Mouse (Mus musculus) gastrocnemius, adult 8-10 months (tissue): ENCODE results near the gene Rab3b. TPM values are rescaled to one million over a fixed set of nuclear protein-coding genes. Genes with fewer than 3 reads are reported as not detected.
"Not testable (repeated sequence)": the region's sequence is repeated elsewhere in the genome, so short reads cannot be mapped to it uniquely, and the experiment has no call there.

ENCODE experiments used
- DNase-seq, 2 experiments: peaks; one replicate each; pipeline ENCODE4 v3.0.0; 2022; ENCODE audit warnings: low spot score in 2 of 2
- total RNA-seq, 4 experiments: library from RNA; stranded (reverse); gene quantifications; 2 replicates each; pipeline ENCODE4 v1.2.4; 2022

Gene Rab3b
- total RNA-seq, 4 experiments from 2014 or later = not detected

DNA sequence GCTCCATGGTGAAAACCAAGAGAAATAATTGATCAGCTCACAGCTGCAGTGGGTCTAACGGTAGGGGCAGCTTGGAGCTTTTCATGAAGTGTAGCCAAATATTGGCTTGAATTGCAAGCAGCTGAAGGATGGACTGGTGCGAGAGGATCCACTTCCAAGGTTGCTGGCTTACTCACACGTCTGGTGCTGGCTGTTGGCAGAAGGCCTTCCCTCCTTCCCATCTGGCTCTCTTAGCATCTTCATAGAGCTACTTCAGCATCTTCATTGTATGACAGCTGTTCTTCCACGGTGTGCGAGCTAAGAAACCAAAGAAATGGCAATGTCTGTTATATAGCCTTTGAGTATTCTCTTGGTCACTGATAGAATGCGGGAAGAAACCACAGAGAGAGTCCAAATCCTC is 12.0 kb downstream of the Rab3b start:
- DNase-seq = no peak

DNA sequence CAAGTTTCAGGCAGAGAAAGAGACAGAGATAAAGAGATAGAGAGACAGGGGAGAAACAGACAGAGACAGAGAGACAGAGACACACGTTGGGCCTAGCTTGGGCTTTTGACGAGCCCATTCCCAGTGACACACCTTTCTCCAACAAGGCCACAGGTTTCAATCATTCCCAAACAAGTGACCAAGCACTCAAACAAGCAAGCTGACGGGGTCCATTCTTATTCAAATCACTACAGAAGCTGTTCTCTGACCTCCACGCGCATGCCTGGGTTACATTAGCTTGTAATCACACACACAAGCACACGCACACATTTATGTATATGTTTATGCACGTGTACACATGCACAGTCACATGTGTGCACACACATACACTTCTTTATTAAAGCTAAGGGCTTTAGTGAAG is 21.6 kb downstream of the Rab3b start:
- DNase-seq = no peak

GRCm38 (mm10) chr4:108902886-108903285 is 24.0 kb downstream of the Rab3b start:
- no peak for DNase-seq

DNA sequence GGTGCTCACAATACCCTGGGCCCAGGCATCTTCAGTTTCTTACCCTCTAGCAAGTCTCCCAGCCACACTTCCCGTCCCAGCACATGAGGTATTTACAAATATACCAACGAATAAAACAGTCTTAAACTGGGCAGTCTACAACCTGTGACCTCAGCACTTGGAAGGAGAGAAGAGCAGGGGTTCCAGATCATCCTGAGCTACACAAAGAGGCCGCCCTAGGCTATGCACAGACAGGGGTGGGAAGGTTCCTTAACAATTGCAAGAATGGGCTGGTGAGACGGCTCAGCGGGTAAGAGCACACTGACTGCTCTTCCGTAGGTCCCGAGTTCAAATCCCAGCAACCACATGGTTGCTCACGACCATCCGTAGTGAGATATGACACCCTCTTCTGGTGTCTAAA is 24.5 kb downstream of the Rab3b start:
- DNase-seq = no peak

GRCm38 (mm10) chr4:108904076-108904475 is 25.2 kb downstream of the Rab3b start:
- no peak for DNase-seq

DNA sequence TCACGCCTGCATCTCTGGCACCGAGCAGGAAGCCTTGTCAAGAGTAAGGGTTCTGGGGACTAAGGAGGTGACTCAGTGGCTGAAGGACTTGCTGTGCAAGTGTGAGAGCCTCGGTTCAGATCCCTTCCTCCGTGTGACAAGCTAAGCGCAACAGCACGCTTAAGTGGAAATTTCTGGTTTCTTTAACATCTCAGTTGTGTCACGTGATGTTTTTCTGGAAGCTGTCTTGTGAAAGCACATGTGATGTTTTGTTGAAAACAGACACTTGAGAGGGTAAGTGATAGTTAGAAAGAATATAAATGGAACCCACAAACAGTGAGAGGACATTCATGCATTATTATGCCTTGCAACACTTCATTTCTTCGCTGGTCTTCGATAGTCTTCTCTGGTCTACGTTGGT is 25.9 kb downstream of the Rab3b start:
- no peak for DNase-seq

DNA sequence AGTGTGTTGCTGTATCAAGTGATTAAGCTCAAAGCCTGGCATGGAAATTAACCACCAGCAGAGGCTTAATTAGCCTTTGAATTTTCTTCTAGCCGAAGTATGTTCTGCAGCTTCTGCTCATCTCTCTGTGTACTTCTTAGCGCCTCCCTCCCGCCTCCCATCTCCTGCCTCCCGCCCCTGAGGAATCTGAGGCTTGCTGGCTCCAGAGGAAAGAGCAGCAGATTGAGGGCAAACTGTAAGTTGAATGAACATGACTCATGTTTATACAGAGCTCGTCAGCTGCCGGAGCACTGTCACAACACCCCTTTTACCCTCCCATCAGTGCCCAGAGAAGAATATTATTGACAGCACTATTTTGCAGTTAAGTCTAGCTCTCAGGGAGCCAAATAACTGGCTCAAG is 27.0 kb downstream of the Rab3b start:
- DNase-seq = no peak

GRCm38 (mm10) chr4:108907475-108907874 is 28.6 kb downstream of the Rab3b start:
- DNase-seq = no peak

- no peak for DNase-seq
Observed at GRCm38 (mm10) chr4:108909872-108910425, 31.1 kb downstream of the Rab3b start.

DNA sequence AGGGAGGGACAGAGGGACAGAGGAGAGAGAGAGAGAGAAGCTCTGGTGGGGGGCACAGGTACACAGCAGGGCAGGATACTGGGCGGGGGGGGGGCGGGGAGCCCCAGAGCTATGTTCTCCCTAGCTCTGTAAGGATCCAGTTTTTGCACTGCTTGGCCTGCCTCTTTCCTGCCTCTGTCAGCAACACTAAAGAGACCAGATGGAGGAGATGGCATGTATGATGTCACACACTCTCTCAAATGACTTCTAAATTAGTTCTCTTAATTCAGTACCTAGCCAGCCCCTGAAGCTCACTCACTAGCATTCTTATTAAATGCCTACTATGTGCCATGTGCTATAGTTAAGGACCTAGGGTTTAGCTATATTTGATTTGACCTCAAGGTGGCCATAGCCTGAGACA is 33.0 kb downstream of the Rab3b start:
- DNase-seq = no peak

- no peak for DNase-seq
Observed at GRCm38 (mm10) chr4:108913180-108913579, 34.3 kb downstream of the Rab3b start.

DNA sequence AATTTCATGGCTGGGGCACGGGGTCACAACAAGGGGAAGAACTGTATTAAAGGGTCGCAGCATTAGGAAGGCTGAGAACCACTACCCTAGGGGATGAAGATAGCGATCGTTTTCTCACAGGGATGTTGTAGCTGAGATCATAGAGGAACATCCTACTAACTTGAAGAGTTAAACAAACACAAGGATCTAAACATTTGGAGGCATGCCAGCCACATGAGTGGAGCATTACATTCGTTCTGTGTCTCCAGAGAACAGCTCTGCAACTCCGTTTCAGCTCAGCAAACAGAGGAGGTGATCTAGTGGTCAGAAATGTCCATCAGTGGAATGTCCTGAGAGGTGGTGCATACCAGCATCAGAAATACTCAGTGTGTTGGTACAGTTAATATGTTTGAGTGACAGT is 35.5 kb downstream of the Rab3b start:
- DNase-seq = no peak

- no peak for DNase-seq
Observed at GRCm38 (mm10) chr4:108915101-108915500, 36.2 kb downstream of the Rab3b start.

DNA sequence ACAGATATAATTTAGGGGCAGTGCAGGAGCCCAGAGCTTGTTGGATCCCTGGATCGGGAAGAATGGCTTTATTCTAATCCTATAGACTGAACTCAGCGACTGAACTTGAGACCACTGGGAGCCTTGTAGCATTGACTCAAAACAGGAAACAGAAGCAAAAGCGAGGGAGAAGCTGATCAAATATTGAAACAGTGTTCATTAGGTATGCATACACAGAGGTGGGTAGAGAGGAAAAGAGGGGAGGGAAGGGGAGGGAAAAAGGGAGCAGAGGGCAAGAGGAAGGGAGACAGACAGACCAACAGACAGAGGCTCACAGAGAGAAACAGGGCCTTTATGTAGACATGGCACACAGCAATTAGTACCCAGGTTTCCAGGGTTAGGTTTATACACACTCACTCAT is 38.8 kb downstream of the Rab3b start:
- no peak for DNase-seq

GRCm38 (mm10) chr4:108927945-108928344 is 49.1 kb downstream of the Rab3b start:
- DNase-seq = not testable (repeated sequence)

DNA sequence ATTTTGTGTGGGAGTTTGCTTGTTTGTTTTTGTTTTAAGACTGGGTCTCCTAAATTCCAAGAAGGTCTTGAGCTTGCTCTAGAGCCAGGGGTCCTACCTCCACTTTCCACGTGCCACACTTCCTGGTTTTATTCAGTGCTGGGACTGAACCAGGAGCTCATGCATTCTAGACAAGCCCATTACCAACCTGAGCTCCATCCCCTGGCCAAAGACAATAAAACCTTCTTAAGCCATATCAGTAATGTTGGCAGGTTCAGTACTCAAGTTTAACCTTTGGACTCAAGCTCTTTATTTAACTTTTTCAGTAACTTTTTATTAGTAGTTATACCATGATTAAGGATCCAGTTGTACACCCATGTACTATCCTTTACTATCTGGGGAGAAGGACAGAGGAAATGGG is 54.3 kb downstream of the Rab3b start:
- DNase-seq = no peak

DNA sequence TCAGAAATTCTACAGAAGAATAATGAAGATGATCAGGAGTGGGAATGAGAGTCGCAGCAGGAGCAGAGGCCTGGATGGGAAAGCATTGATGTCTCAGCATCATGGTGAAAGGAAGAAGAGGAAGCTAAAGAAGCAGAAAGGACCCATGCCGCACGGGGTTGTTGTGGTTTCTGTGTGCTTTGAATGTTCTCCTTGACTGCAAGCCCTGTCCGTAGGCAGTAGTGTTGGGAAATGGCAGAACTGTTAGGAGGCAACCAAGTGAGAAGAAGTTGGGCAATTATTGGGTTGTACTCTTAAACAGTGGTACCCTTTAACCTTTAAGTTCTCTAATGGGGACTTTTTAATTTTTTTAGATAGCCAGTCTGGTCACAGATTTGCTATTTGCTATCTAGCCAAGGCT is 56.0 kb downstream of the Rab3b start:
- no peak for DNase-seq

DNA sequence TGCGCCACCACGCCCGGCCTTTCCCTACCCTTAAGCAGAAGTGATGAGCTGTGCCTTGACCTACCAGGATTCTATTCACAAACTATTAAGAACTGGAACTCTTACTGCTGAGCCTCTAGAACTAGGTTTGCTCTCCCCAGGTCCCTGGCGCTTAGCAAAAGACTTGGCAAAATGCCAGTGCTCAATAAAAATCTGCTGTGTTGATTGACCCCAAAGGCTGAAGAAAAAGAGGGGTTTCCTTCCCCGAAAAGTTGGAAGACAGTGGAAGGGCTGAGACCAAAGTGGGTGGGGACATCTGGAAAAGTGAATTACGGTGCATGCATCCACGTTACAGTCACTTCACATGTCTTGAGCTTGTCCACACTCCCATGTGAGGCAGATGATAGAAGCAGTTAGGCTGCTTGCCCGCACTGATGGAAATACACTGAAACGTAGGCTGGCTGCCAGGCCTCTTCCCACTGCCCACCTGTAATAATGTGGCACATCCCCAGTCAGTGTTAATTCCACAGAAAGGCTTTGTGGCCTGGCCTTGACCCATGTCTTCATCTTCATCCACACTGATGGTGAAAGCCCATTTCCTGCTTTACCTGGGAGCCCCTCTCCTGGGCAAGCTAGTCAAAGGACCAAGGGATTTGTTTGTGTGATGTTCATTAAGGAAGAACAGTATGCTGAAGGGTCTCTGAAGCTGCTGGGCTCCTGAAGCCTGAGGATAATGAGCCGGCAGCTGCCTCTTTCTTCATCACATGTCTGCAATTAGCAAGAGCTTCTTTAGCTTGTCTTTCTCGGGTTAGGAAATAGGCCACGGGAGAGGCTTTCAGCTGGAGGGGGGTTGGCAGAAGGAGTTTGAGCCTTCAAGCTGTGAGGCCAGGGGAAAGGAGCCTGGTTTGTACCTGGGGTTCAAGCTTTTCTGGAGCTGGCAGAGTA is 59.2 kb downstream of the Rab3b start:
- DNase-seq = no peak

DNA sequence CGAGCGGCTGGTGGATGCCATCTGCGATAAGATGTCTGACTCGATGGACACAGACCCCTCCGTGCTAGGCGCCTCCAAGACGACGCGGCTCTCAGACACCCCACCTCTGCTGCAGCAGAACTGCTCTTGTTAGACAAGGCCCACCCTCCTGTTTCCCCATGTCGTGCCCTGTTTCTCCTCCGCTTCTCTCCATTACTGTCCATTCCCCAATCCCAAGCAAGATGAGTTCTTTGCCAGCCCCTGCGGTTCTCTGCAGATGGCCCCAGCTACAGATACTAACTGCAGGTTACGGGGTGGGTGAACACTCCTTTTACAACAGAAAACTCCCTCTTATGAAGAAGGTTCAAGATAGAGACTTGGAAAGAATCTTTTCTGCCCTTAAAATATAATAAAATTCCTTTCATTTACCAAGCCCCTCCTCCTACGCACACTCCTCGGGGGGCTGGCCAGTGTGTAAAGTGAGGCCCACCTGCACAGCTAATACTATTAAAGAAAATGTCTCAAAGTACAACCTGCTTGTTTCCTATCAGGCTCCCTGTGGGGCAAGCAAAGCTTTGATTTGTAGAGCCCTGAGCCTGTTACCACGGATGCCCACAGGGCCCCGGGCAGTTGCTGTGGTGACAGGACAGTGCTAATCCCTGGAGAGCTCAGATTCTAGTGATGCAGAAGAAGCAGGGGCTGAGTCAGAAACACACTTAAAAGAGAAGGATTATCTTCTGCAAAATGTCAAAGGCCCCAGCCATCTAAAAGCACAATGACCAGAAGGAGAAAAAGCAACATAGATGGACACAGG is 62.0 kb downstream of the Rab3b start:
- no peak for DNase-seq

- no peak for DNase-seq
Observed at GRCm38 (mm10) chr4:108942171-108942570, 63.3 kb downstream of the Rab3b start.

DNA sequence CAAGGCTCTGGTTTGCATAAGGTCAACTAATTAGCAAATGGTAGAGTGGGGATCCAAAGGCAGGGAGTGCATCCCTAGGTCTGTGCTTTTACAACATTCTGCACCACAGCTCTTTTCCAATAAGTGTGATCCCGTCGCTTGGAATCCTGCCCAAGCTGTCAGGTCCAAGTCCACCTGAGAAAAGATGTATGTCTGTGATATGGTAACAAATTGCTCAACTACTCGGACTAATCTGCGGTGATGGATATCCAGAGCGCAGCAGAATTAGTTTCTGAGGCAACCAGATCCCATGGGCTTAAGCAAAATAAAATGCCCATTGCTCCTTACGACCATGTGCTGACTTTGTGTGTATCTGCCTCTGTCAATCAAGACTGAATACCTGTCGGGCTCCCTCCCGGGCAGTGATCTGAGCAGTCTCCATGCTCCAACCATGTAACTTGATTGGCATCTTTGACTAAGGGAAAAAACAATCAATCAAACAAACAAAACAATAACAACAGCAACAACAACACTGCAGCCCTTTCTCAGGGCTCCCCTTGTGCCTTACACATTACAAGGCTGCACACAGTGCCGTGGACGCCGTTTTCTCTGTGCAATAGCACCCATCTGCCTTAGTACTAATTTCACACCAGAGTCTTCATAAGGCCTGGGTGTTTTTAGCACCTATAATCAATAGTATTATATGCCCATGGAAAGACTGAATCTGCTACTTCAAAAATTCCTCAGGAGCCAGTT is 64.3 kb downstream of the Rab3b start:
- DNase-seq = no peak

DNA sequence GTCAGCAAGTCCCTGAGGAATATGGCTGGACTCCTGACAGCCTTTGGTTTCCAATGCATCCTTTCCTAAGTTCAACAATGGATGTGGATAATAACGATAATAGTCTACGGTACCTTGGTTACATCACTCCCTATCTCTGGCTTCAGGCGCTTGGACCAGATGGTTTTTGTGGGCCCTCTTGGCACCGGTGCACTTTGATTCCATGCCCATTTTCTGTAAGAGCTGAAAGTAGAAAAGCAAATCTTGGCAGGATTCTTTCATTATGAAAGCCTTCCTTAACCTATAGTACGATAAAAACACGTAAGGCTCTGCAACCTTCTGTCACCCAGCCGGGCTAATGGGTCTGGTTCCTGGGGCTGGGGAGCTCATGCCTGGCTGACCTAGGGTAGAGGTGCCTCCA is 70.3 kb downstream of the Rab3b start:
- DNase-seq = no peak
